Mouse (Mus musculus) hindbrain, embryonic 16.5 days (tissue): ENCODE measurements around the gene Recql5. TPM values are rescaled to one million over a fixed set of nuclear protein-coding genes. Genes with fewer than 3 reads are reported as not detected.

ENCODE experiments used
- ATAC-seq: fragments of 200-750 bp; cut with Nextera tagmentation; 2 replicates; pipeline ENCODE4 v1.8.0; 2017; ENCODE audit warnings: moderate TSS enrichment, moderate library complexity
- H3K27ac ChIP-seq: fragments of 300-500 bp; sonication (generic); 2 replicates; pipeline ENCODE4 v1.5.1; 2014; ENCODE audit warnings: low read depth, mild to moderate bottlenecking, control low read depth, low read length, moderate library complexity
- H3K27me3 ChIP-seq: fragments of 300-500 bp; sonication (generic); replicated peaks from 2 replicates; pipeline ENCODE4 v1.6.1; 2014; ENCODE audit warnings: low read length; ENCODE audit not compliant: control insufficient read depth, insufficient read depth
- H3K36me3 ChIP-seq: fragments of 300-500 bp; sonication (generic); 2 replicates; pipeline ENCODE4 v1.6.1; 2014; ENCODE audit warnings: mild to moderate bottlenecking, low read length, moderate library complexity, mixed read lengths; ENCODE audit not compliant: control insufficient read depth, insufficient read depth
- H3K4me1 ChIP-seq: fragments of 300-500 bp; sonication (generic); 2 replicates; pipeline ENCODE4 v1.6.1; 2014; ENCODE audit warnings: low read depth, low read length; ENCODE audit not compliant: control insufficient read depth, insufficient read depth
- H3K4me2 ChIP-seq: fragments of 300-500 bp; sonication (generic); 2 replicates; pipeline ENCODE4 v1.6.1; 2014; ENCODE audit warnings: mild to moderate bottlenecking, low read length, control low read depth, moderate library complexity
- H3K4me3 ChIP-seq: fragments of 300-500 bp; sonication (generic); 2 replicates; pipeline ENCODE4 v1.5.1; 2014; ENCODE audit warnings: mild to moderate bottlenecking, low read length, control low read depth, moderate library complexity
- H3K9ac ChIP-seq: fragments of 300-500 bp; sonication (generic); 2 replicates; pipeline ENCODE4 v1.6.1; 2014; ENCODE audit warnings: low read depth, mild to moderate bottlenecking, control low read depth, low read length, moderate library complexity
- H3K9me3 ChIP-seq: fragments of 300-500 bp; sonication (generic); 2 replicates; pipeline ENCODE4 v1.6.1; 2014; ENCODE audit warnings: mild to moderate bottlenecking, low read length, moderate library complexity; ENCODE audit not compliant: control insufficient read depth
- WGBS: fragments of 180-500 bp; shearing (Covaris S2); extraction: QIAGEN DNeasy Blood & Tissue Kit; methylation state at CpG from one replicate; pipeline ENCODE4 v1.1.7; 2014; 5-methylcytosine and 5-hydroxymethylcytosine counted together
- polyA plus RNA-seq: library from polyadenylated mRNA; unstranded; fragments of >200 nt; fragmentation: Nextera tagmentation; extraction: Ambion mirVana; gene quantifications from 2 replicates; pipeline ENCODE4 v1.2.1, GENCODE M21; 2015

Recql5 gene
- polyA plus RNA-seq, 1 experiment from 2014 or later: 21.3 TPM

DNA sequence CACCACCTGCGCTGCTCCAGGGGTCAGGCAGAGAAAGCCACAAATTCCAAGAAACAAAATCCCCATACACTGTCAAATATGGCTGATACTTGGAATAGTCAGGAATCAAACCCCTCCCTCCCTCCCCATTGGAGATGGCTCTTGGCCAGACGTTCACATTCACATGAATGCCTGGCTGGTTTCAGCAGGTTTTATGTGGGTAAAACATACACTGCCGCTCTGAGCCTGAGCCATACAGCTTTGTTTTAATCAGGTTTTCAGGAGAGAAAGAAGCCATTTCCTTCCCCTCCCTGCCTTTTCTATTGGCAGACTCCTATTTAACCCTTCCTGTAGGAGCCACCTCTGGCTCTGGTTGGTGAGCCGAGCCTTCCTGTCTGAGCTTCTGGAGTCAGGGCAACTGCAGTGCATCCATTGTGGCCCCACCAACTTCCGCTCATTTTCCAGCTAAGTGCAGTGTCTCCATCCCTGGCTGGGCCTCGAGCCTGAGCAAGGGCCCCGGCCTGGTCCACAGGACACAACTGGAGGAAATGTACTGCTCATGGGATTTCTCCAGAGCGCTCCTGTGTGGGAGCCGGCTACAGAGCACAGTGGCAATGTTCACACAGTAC is 13.0 kb upstream of the Recql5 start:
- Histone ChIP-seq H3K4me1 (no peaks in the 10 kb centered on the region; the same call in 1 of the 2 replicates), H3K27ac (peak overlapping the region; percentile 39), H3K4me3 (no peak overlapping the region), H3K27me3 (no peaks in the 10 kb centered on the region), H3K9me3 (no peaks in the 10 kb centered on the region), H3K36me3 (peaks cover 12% of the 10 kb centered on the region), H3K9ac (peak overlapping the region; percentile 17; the same call in 1 of the 2 replicates), H3K4me2 (no peak overlapping the region)
- ATAC-seq: no peak
- WGBS: 78% methylated on average over 9 of the region's 9 CpGs

GRCm38 (mm10) chr11:115945247-115945646 is 12.0 kb upstream of the Recql5 start:
- Histone ChIP-seq H3K36me3 (peaks cover 18% of the 10 kb centered on the region), H3K27me3 (no peaks in the 10 kb centered on the region), H3K9ac (no peak overlapping the region), H3K9me3 (no peaks in the 10 kb centered on the region), H3K27ac (no peak overlapping the region), H3K4me2 (no peak overlapping the region), H3K4me1 (no peaks in the 10 kb centered on the region; the same call in 1 of the 2 replicates), H3K4me3 (no peak overlapping the region)
- ATAC-seq: no peak
- WGBS: 93% methylated on average over 8 of the region's 8 CpGs

GRCm38 (mm10) chr11:115941980-115942379 is 8.7 kb upstream of the Recql5 start:
- Histone ChIP-seq H3K9ac (no peak overlapping the region), H3K27ac (no peak overlapping the region), H3K9me3 (no peaks in the 10 kb centered on the region), H3K4me3 (no peak overlapping the region), H3K27me3 (no peaks in the 10 kb centered on the region), H3K4me1 (no peaks in the 10 kb centered on the region), H3K4me2 (no peak overlapping the region), H3K36me3 (peaks cover 22% of the 10 kb centered on the region)
- no peak for ATAC-seq
- 88% methylated on average over 7 of the region's 7 CpGs for WGBS

DNA sequence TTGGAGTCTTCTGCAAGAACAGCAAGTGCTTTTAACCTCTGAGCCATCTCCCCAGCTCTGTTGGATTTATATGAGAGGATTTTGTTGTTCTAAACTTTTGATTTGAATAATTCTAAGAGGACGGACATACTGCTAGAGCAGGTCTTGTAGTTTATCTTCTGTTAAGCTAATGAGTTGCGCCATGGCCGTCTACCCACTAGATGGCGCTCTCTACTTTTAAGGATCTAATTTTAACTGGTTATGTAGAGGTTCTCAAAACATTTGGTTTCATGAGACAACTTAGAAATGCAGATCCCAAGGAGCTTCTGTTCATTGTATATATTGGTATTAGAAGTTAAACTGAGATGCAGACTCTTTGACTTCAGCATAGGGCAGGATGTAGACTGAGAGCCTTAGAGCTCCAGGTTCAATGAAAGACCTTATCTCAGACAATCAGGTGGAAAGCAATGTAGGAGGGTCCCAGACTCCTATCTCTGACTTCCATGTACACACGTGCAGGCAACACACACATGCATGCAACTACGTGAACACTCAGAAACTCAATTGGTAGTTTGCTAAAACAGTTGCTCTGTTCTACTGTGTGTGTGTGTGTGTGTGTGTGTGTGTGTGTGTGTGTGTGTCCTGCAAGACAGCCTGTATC is 6.5 kb upstream of the Recql5 start:
- Histone ChIP-seq H3K4me2 (no peak overlapping the region), H3K27ac (no peak overlapping the region), H3K4me1 (peaks cover 7% of the 10 kb centered on the region), H3K4me3 (no peak overlapping the region), H3K9ac (no peak overlapping the region), H3K9me3 (no peaks in the 10 kb centered on the region), H3K27me3 (no peaks in the 10 kb centered on the region), H3K36me3 (peaks cover 17% of the 10 kb centered on the region)
- 41% methylated on average over 6 of the region's 6 CpGs for WGBS
- ATAC-seq: no peak

GRCm38 (mm10) chr11:115933747-115934110 is 452 bp upstream of the Recql5 start:
- no peaks in the 10 kb centered on the region for H3K27me3 ChIP-seq
- peak overlapping the region; percentile 94 for H3K4me2 ChIP-seq
- H3K9me3 ChIP-seq: no peaks in the 10 kb centered on the region
- peak overlapping the region; percentile 97 for H3K4me3 ChIP-seq
- peaks cover 4% of the 10 kb centered on the region for H3K36me3 ChIP-seq
- peak overlapping the region; percentile 88 for H3K9ac ChIP-seq
- under 1% methylated on average over 16 of the region's 16 CpGs for WGBS
- H3K27ac ChIP-seq: peak overlapping the region; percentile 67; the same call in 1 of the 2 replicates
- ATAC-seq: peak; percentile 77
- H3K4me1 ChIP-seq: peaks cover 25% of the 10 kb centered on the region

- ATAC-seq: no peak
- Histone ChIP-seq H3K4me3 (no peak overlapping the region), H3K4me2 (no peak overlapping the region), H3K27ac (no peak overlapping the region), H3K9me3 (no peaks in the 10 kb centered on the region), H3K4me1 (peaks cover 25% of the 10 kb centered on the region), H3K36me3 (no peaks in the 10 kb centered on the region), H3K27me3 (no peaks in the 10 kb centered on the region), H3K9ac (no peak overlapping the region)
- 81% methylated on average over 3 of the region's 3 CpGs for WGBS
Observed at GRCm38 (mm10) chr11:115931235-115931634, 2.0 kb downstream of the Recql5 start.

GRCm38 (mm10) chr11:115929818-115930217 is 3.5 kb downstream of the Recql5 start:
- Histone ChIP-seq H3K4me3 (no peak overlapping the region), H3K36me3 (no peaks in the 10 kb centered on the region), H3K9ac (no peak overlapping the region), H3K27ac (no peak overlapping the region), H3K27me3 (no peaks in the 10 kb centered on the region), H3K4me2 (no peak overlapping the region), H3K9me3 (no peaks in the 10 kb centered on the region), H3K4me1 (peaks cover 18% of the 10 kb centered on the region)
- 76% methylated on average over 3 of the region's 3 CpGs for WGBS
- no peak for ATAC-seq

DNA sequence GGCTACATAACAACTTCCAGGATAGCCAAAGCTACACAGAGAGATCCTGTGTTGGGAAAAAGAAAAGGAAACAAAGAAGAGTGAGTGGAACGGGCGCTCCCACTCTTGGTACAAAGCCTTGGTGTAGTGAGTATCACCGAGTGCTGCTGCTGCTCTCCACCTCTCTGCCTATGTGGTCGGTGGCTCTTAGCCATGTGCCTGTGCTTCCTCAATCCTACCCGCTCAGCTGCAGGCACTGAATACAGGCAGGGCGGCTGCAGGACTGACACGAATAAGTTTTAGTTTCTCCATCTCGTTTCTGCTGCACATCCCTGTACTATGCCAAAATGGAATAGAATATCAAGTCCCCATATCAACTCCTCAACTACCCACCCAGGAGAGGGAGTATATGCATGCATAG is 4.2 kb downstream of the Recql5 start:
- no peak for ATAC-seq

GRCm38 (mm10) chr11:115921986-115922385 is 11.3 kb downstream of the Recql5 start:
- H3K9ac ChIP-seq: no peak overlapping the region
- H3K27ac ChIP-seq: no peak overlapping the region
- no peaks in the 10 kb centered on the region for H3K4me1 ChIP-seq
- peaks cover 2% of the 10 kb centered on the region; the same call in 1 of the 2 replicates for H3K36me3 ChIP-seq
- H3K4me2 ChIP-seq: no peak overlapping the region
- H3K4me3 ChIP-seq: no peak overlapping the region
- WGBS: 89% methylated on average over 1 of the region's 1 CpGs
- no peaks in the 10 kb centered on the region for H3K27me3 ChIP-seq
- H3K9me3 ChIP-seq: no peaks in the 10 kb centered on the region
- ATAC-seq: no peak

More for the DNA sequence above, 4.2 kb downstream of the Recql5 start:
- H3K27me3 ChIP-seq: no peaks in the 10 kb centered on the region
- WGBS: 92% methylated on average over 8 of the region's 8 CpGs
- peaks cover 11% of the 10 kb centered on the region for H3K4me1 ChIP-seq
- H3K9ac ChIP-seq: no peak overlapping the region
- no peaks in the 10 kb centered on the region for H3K9me3 ChIP-seq
- H3K27ac ChIP-seq: no peak overlapping the region
- H3K4me2 ChIP-seq: no peak overlapping the region
- H3K4me3 ChIP-seq: no peak overlapping the region
- peaks cover 2% of the 10 kb centered on the region; the same call in 1 of the 2 replicates for H3K36me3 ChIP-seq
